8 mouse cellular contexts compared by ENCODE assay signal in the genomic region with DNA sequence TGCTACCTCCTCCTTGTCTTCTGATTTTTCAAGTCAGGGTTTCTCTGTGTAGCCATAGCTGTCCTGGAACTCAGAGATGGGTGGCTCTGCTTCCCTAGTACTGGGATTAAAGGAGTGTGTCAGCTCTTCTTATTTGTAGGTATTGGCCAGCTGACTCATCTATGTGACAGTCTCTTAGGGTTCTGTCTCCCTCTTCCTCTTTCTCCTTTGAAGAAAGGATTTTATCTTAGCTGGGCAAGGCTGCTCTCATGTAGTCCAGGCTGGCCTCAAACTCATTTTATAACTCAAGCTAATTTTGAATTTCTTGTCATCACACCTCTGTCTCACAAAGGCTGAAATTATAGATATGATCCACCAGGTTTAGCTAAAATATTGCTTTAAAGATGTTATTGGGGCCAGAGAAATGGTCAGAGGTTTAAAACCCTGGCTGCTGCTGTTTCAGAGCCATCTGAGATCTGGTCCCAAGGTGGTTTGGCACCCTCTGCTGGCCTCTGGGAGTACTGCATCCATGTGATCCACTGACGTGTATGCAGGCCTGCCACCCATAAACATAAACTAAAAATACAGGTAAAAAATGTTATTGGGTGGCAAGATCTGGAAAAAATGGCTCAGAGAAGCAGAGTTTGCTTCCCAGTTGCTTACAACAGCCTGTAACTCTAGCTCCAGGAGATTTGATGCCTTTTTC. TPM values are rescaled to one million over a fixed set of nuclear protein-coding genes. Genes with fewer than 3 reads are reported as not detected.
A peak's percentile ranks its signal among the peaks of the same experiment; 100 is the strongest.
DNase-seq lines count a peak whose midpoint lies in the region; TF ChIP-seq lines count a peak whose summit lies in the region.

No protein-coding gene starts in this region.

- peak; percentile 88 to 94 (median 92) for TF ChIP-seq CTCF in MEL (IDR thresholded peaks at IDR 0.05 in 2 of 3, conservative IDR thresholded peaks at IDR 0.05 in 1 of 3; ENCODE audit: control insufficient read depth in 1 of 3, insufficient read depth in 1 of 3, low read depth in 2 of 3, low read length in 3 of 3, poor library complexity in 1 of 3, severe bottlenecking in 1 of 3)
- TF ChIP-seq CTCF in brain, embryonic 14.5 days (IDR thresholded peaks at IDR 0.05; ENCODE audit: borderline replicate concordance, extremely low read depth, insufficient read depth, insufficient read length) = peak; percentile 85

- H3K27me3 ChIP-seq in MEL (ENCODE audit: control insufficient read depth in 1 of 2, insufficient read depth in 2 of 2, low read length in 2 of 2) = no peaks in the 10 kb centered on the region

- TF ChIP-seq POLR2A in MEL (IDR thresholded peaks at IDR 0.05; ENCODE audit: control insufficient read depth in 1 of 2, insufficient read depth in 1 of 2, low read depth in 1 of 2, low read length in 2 of 2, poor library complexity in 1 of 2) = no peak
- TF ChIP-seq POLR2A in brain, embryonic 14.5 days (IDR thresholded peaks at IDR 0.05; ENCODE audit: borderline replicate concordance, extremely low read depth, insufficient read depth, insufficient read length, poor library complexity, severe bottlenecking) = no peak

- H3K4me1 ChIP-seq in MEL (ENCODE audit: control insufficient read depth in 1 of 2, insufficient read depth in 2 of 2, low read length in 2 of 2) = peaks cover 0 to 12% of the 10 kb centered on the region in 2 experiments; a peak in 2 of 4 replicates

- peak; percentile 86 for TF ChIP-seq RAD21 in MEL (IDR thresholded peaks at IDR 0.05; ENCODE audit: low read depth, low read length)

- no peaks in the 10 kb centered on the region for H3K79me2 ChIP-seq in MEL (ENCODE audit: control insufficient read depth, insufficient read depth, low read length, poor library complexity)

- H3K9ac ChIP-seq in MEL (ENCODE audit: control insufficient read depth, low read depth, low read length, poor library complexity, severe bottlenecking) = no peak overlapping the region

- no peak; a peak in 1 of 4 replicates for TF ChIP-seq EP300 in MEL (IDR thresholded peaks at IDR 0.05; ENCODE audit: low read depth in 1 of 2, low read length in 2 of 2)

- H3K4me3 ChIP-seq in MEL (ENCODE audit: control insufficient read depth in 1 of 2, insufficient read depth in 1 of 2, low read depth in 2 of 2, low read length in 2 of 2) = no peak overlapping the region

- DNase-seq in MEL (ENCODE audit: low read depth, low spot score) = peak; percentile 90
- peak; percentile 76 for DNase-seq in brain, embryonic 14.5 days (ENCODE audit: low read depth)
- peak; percentile 41 for DNase-seq in fibroblast of lung, adult 2 months (ENCODE audit: low read depth)
- DNase-seq in heart, postnatal 4 days = peak; percentile 90
- DNase-seq in layer of hippocampus, postnatal 25 days (ENCODE audit: extremely low spot score in 1 of 2, low spot score in 1 of 2) = peak; percentile 77 to 95
- DNase-seq in lung, postnatal 25 days (ENCODE audit: low spot score) = peak; percentile 84
- peak; percentile 66 to 85 for DNase-seq in right cerebral cortex, postnatal 10 days (ENCODE audit: low spot score in 2 of 2)
- DNase-seq in urinary bladder, postnatal 25 days (ENCODE audit: low spot score) = peak; percentile 74

- H3K27ac ChIP-seq in MEL (ENCODE audit: control insufficient read depth, low read depth, low read length) = no peak overlapping the region

- no peaks in the 10 kb centered on the region for H3K9me3 ChIP-seq in MEL (replicated peaks; ENCODE audit: insufficient read depth, low read length)

- peaks cover 0 to 2% of the 10 kb centered on the region in 2 experiments; a peak in 1 of 4 replicates for H3K36me3 ChIP-seq in MEL (ENCODE audit: control insufficient read depth in 1 of 2, insufficient read depth in 2 of 2, low read length in 2 of 2)

TF ChIP-seq in MEL, 35 proteins besides CTCF, POLR2A, EP300 and RAD21:
- no peak for TF ChIP-seq GABPA (IDR thresholded peaks at IDR 0.05; ENCODE audit: low read depth, low read length)
- peak; percentile 85 for TF ChIP-seq SMC3 (IDR thresholded peaks at IDR 0.05; ENCODE audit: low read depth, low read length)
- no peak for TF ChIP-seq CHD1 (IDR thresholded peaks at IDR 0.05; ENCODE audit: low read depth, low read length)
- no peak for TF ChIP-seq MAZ (IDR thresholded peaks at IDR 0.05; ENCODE audit: low read depth, low read length)
- 0 out of 2 replicates have a peak, but pooled peaks have one; percentile 46 for TF ChIP-seq USF1 (IDR thresholded peaks at IDR 0.05; ENCODE audit: low read depth, low read length)
- peak; percentile 15; the same call in 1 of the 2 replicates for TF ChIP-seq GATA1 (IDR thresholded peaks at IDR 0.05; ENCODE audit: low read depth, low read length)
- no peak for TF ChIP-seq MYB (IDR thresholded peaks at IDR 0.05; ENCODE audit: low read depth, low read length)
- no peak for TF ChIP-seq KAT2A (conservative IDR thresholded peaks at IDR 0.05; ENCODE audit: low read depth, low read length)
- TF ChIP-seq ZC3H11A (IDR thresholded peaks at IDR 0.05; ENCODE audit: low read depth, low read length) = peak; percentile 66
- no peak for TF ChIP-seq NRF1 (IDR thresholded peaks at IDR 0.05; ENCODE audit: insufficient read depth, low read depth, low read length, poor library complexity, severe bottlenecking)
- TF ChIP-seq CHD2 (IDR thresholded peaks at IDR 0.05; ENCODE audit: low read length) = no peak
- no peak for TF ChIP-seq MAFK (IDR thresholded peaks at IDR 0.05; ENCODE audit: borderline replicate concordance, low read depth, low read length)
- TF ChIP-seq POLR2AphosphoS2 (IDR thresholded peaks at IDR 0.05; ENCODE audit: low read length) = no peak
- TF ChIP-seq MYC (IDR thresholded peaks at IDR 0.05; ENCODE audit: low read depth, low read length) = 0 out of 2 replicates have a peak, but pooled peaks have one; percentile 21
- no peak for TF ChIP-seq JUND (IDR thresholded peaks at IDR 0.05; ENCODE audit: low read depth, low read length)
- no peak for TF ChIP-seq BHLHE40 (IDR thresholded peaks at IDR 0.05; ENCODE audit: borderline replicate concordance, low read depth, low read length)
TF ChIP-seq in MEL: peak in this region for 5.

RNA-seq across cellular contexts. Expression of a gene that starts 26.8 kb away (rescaled TPM):
- total RNA-seq in MEL (2012; rRNA removed) = 98.2 and 115 TPM in 2 replicates
- polyA plus RNA-seq in MEL (2012; ENCODE audit: insufficient read depth in 1 of 2, insufficient read length in 2 of 2, low read depth in 1 of 2, low replicate concordance in 2 of 2, missing spikeins in 1 of 2) = 100 to 1,000 TPM; 174 to 236 TPM
- polyA plus RNA-seq in brain, embryonic 14.5 days (2012; rRNA removed) = 229 and 263 TPM in 2 replicates
- 10 to 100 TPM; 69.1 to 73.3 TPM for total RNA-seq in heart, postnatal 4 days (2021)
- 100 to 1,000 TPM; 187 to 192 TPM for total RNA-seq in layer of hippocampus, postnatal 25 days (2021)
